Mouse (Mus musculus): ENCODE data around the gene Atg2a.
"Not testable (repeated sequence)": the region's sequence is repeated elsewhere in the genome, so short reads cannot be mapped to it uniquely, and the experiment has no call there.

The Atg2a gene

DNA sequence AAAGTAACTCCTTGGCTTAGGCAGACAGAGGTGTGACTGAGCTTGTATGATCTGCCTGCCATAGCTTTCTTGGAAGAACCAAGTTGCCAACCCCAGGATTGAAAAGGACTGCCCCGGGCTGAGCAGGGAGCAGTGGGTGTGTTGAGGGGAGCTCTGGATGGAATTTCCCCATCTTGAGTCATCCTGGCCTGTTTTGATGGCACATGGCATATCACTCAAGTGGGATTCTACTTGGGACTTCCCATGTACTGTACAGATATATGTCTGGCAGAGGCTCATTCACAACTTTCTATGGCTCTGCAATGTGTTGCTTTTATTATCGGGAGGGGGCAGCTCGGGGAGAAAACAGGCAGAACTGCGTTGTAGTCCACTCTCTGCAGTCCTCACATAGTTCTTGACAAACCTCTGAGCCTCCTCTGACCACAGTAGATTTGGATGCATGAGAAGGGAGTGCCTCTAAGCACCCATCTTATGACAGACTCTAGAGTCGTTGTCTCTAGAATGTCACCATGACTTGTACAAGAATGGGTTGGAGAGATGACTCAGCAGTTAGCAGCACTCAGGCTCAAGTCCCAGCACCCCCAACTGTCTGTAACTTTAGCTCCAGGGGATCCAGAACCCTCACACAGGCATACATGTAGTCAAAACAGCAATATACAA lies 55.2 kb downstream of the Atg2a start:
- DNase-seq: no peak

DNA sequence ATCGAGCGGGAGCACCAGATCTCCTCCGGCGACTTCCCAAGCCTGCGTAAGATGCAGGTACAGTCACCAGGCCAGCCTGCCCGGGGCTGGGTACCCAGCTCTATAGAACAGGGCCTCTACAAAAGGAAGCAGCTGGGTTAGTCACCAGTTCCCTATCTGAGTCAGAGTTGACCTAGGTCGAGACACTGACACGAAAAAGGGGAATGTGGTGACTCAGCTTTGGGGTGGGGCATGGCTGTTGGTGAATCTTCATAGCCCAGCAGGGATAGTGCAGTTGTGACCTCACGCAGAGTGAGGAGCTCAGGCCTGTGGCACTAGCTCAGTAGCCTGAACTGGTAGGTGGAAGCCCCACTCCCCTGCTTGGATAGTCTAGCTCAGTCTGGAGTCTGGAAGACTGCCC lies 56.2 kb downstream of the Atg2a start:
- DNase-seq: peak; percentile 47 to 59

DNA sequence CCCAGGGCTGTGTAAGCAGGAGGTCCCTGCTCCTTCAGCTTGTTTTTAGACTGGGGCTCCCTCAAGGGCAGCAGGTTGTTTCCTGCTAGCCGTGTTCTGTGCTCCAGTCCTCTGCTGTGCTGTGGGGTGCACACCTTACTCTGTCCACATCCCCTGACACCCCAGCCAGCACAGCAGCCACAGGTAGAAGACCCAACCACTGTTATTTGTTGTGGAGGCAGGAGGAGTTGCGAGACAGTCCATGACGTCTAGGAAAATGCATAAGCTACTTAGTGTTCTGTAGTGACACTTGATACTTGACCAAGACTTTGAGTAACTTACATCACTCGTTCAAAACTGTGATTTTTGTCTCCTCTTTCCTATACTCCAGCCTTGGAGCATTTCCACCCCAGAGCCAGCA lies 57.5 kb downstream of the Atg2a start:
- DNase-seq: no peak

DNA sequence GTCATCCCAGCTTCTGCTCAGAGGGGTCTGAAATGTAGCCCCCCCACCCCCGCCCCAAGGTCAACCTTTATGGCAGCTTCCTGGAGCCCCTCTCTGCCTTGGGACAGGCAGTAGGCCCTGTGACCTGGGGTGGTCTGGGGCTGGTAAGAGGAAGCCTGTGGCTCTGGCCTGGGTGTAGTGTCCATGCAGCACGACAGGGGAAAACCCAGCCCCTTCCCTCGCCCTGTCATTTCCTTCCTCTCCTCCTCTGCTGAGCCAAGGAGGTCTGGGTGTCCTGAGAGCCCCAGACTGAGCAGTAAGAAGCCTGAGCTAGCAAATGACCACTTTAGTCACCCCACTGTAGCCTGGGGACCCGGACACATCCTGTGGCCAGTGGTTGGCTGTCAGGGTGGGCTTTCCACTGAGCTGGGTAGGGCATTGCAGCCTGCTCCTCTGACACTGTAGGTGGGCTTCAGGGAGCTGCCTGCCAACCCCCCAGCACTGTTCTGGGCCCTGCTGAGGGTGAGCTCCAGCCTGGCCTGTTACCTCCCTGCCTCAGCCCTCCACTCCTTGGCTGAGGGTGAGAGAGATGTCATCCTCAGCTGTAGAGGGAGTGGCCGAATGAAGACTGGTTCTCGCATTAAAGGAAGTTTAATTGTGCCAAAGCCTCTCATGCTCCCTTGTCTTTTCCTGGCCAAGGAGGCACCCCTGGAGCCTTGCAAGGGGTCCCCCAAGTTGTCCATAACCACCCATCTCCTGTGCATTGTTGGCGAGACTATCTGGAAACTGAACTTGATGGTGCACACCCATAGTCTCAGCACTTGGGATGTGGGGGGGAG lies 58.2 kb downstream of the Atg2a start:
- no peak for DNase-seq

DNA sequence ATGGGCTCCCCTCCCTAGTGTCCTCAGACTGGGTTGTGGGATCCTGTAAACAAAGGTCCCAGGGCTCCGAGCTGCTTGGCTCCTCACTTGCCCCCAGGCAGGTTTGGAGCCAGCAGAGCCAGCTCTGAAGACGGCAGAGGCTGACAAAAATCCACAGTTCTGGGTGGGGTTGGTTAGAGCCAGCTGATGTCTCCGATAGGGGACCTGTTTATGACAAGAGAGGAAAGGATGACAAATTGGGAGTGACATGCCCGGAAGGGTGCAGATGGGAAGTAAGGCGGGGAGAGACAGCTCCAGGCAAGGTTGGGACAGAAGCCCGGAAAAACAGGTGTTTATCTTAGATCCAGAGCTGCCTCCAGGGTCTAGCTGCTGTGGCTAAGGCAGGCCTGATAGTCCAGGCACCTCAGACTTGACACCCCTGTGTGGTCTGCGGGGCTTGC lies 59.0 kb downstream of the Atg2a start:
- peak in 1 of 2 experiments; percentile 58 for DNase-seq

DNA sequence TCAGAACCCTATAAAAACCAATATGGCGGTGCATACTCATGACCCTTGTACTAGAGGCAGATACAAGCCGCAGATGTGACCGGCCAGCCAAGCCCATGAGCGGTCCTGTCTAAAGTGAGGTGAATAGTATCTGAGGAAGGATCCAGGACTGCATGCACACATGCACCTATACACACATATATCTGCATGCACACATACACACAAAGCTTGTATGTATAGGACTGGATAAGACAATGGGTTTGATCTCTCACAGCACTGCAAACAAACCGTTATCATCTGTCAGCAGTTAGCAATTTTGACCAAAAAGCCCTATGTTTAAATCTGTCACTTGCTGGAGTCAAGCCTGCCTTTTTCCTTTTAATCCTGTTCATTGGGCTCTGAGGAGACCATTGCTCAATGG lies 60.6 kb downstream of the Atg2a start:
- DNase-seq: no peak

DNA sequence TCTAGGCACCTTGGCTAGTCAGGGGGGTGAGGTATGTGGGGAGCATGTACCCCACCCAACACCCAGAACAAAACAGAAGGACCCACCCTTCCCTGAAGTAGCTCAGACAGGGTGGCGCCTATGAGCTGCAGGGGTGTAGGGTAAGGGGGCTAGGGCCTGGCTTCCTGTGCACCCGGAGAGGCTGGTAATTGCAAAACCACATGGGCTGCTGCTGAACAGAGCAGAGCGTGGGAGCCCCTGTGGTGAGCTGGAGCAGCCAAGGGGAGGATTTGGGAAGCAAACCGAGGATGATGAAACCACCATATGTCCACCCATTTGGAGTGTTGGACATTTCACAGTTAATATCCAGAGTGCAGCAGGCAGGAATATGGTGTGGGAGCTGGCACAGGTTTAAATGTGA lies 61.1 kb downstream of the Atg2a start:
- no peak for DNase-seq

DNA sequence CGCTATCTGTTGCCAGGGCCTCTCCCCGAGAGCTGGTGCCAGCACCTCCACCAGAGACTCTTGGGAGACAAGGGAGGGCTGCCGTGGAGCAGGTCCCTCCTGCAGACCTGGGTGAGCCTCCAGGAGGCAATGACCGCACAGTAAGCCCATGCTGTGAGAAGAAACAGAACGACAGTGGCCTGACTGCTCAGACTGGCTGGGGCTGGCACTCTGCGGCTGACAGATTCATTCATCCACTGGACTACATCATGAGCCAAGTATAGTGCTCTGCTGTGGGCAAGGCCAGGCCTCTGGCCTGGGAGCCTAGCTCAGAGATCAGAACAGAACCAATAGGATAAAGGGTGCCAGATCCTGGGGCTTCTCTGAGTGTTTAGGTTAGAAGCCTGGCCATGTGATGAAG lies 62.4 kb downstream of the Atg2a start:
- no peak for DNase-seq

DNA sequence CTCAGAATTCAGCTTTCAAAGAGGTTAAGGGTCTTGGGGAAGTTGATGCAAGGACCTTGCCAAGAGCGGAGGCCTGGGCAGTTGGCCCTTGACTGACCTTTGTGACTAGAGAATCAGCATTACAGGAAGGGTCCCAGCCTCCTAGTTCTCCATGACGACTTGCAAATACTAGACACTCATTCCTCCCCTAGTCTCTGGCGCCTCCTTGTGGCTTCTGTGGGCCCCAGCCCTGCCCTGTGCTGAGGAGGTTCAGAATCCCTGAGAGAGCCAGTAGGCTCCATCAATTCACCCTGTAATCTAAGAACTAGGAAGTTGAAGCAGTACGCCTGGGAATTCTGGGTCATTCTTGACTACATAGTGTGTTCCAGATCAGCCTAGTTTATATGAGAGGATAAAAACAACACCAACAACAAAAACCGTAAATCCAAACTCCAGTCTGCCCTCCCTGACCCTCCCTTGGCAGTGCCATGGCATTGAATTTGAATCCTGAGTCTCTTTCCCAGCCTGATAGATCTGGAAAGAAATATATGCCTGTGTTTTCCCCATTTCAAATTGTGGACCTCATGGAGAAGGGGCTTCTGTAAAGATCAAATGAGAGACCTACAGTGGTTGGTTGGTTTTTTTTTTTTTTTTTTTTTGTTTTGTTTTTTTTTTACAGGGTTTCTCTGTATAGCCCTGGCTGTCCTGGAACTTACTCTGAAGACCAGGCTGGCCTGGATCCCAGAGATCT lies 63.5 kb downstream of the Atg2a start:
- DNase-seq: peak; percentile 90 to 92

DNA sequence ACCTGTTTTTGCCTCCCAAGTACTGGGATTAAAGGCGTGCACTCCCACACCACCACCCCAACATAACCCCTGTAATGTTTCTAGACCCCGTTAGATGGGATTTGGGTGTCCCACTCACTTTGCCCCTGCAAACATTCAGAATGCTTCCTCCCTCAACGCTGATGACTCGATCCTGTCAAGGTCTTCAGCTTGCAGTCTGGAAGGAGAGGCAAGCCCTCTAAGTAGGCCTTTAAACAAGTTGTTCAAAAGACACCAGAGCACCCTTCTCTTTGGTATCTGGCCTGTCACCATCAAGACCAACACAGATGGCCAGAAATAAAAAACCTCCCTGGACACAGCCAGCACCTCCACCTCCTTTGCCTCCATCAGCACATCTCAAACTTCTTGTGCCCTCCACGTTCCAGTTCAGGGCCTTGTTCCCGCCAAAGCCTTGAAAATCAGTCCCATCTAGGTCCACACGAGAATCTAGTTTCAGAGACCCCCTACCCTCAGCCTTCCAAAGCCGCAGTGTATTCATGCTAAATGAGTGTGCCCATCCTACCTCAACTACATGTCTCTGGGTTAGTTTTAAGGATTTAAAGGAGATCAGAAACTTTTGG lies 64.1 kb downstream of the Atg2a start:
- DNase-seq: no peak

DNA sequence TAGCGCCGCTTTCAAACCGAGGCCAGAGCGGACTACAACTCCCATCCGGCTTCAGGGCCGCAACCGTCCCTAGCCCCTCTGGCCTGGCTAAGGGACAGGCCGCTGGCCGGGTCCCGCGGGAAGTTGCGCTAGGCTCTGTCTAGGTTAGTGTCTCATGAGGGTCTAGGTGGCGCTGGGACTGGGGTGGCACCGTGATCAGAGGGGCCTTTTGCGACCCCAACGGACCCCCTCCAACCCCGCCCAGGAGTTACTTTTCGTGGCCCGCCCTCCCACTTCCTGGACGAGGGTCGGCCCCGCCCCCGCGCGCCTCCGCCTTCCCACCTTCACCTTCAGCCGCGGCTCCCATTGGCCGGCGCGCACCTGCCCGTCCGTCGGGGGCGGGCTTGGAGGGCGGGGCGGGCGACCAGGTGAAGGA lies 64.7 kb downstream of the Atg2a start, which contains the start of gene Cdc42bpg:
Gene Cdc42bpg, plus strand, starts transcription at position 320 of the 415 bp plus-strand sequence.
- peak; percentile 94 for DNase-seq

DNA sequence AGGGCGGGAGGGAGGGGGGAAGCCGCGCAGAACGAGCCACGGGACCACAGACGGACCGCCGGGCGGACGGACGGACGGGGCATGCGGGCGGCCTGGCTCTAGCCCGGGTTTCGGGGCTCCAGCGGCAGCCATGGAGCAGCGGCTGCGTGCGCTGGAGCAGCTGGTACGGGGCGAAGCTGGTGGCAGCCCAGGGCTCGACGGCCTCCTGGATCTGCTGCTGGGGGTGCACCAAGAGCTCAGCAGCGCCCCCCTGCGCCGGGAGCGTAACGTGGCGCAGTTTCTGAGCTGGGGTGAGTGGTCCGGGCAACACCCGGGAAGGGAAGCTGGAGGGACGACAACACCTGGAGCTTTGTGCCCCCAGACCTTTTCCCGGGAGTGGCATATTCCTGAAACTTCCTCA lies 65.1 kb downstream of the Atg2a start:
- peak; percentile 79 to 81 for DNase-seq

DNA sequence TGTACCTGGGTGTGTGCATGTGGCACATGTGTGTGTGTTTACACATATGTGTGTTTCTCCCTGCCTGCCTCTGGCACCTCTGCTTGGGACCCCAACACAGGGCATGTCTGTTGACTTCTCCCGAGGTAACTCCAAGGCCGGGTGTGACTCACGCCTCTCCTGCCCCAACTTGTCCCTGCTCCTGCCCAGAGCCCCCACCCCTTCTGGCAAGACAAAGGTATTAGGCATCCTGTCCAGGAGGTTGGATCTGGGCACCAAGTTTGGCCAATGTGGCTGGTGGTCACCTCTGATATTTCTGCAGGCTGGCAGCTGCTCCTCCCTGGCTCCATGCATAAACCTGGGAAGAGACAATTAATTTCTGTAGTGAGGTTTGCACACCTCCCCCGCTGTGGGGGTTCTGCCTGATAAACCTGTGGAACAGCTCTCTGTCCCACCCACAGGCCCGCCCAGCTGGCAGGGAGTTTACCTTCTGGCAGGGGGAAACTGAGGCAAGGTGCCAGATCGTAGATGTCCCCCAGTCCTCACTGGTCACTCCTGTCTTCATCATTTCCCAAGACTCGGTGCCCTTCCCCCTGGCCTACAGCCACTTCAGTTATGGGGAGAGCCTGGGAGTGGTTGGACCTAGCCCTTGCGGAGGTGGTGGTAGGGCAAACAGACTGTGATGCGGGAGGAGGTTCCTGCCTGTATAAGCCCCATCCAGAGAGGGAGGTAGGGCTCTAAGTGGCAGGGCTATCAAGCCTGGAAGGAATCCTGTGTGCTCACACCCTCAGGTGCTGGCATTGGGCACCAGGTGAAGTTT lies 66.5 kb downstream of the Atg2a start:
- DNase-seq: no peak

DNA sequence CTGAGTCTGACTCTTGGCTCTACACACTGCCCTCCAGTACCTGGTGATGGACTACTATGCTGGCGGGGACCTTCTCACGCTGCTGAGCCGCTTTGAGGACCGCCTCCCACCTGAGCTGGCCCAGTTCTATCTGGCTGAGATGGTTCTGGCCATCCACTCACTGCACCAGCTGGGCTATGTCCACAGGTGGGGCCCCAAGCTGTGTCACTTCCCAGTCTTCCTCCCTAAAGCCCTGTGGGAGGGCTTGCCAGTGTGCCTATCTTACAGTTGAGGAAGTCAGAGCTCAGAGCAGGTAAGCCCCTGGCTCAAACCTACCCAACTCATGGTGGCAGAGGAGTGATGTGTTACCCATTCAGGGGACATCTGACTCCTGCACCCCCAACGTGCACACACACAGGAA lies 68.7 kb downstream of the Atg2a start:
- no peak for DNase-seq

DNA sequence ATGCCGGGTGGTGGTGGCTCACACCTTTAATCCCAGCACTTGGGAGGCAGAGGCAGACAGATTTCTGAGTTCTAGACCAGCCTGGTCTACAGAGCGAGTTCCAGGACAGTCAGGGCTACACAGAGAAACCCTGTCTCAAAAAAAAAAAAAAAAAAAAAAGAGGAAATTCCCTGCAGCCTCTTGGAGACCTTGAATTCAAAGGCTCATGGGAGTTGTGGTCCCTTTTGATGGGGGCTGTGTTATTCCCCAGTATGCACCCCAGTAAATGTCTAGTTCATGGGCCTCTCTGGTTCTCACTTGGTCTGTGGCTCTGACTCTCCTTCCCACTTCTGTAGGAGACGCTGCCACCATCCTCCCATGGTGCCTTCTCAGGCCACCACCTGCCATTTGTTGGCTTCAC lies 70.3 kb downstream of the Atg2a start:
- not testable (repeated sequence) for DNase-seq
